Mouse (Mus musculus) heart, adult 2 months (tissue): ENCODE results near the gene Gpkow.

Source experiments
- CTCF ChIP-seq: fragments of 200-600 bp; IDR thresholded peaks from 2 replicates; pipeline ENCODE4 v1.8.1; 2022; ENCODE audit warnings: antibody characterized with exemption, mild to moderate bottlenecking, moderate library complexity
- POLR2A ChIP-seq: fragments of 200-500 bp; IDR thresholded peaks from 2 replicates; pipeline ENCODE4 v1.6.1; 2011; ENCODE audit warnings: mild to moderate bottlenecking, low read depth, low read length, control low read depth; ENCODE audit not compliant: insufficient read depth

- no peak for TF ChIP-seq POLR2A
- TF ChIP-seq CTCF: no peak
These were observed 28.9 kb downstream of the Gpkow start for GRCm38 (mm10) chrX:7725841-7726240.
